Mouse (Mus musculus) brain, embryonic 18.5 days (tissue): ENCODE results near the gene 1700020N01Rik.

ENCODE experiments used
- DNase-seq: peaks from one replicate; pipeline ENCODE4 v3.0.0-alpha.2; 2012; ENCODE audit warnings: low read depth, low spot score

Gene 1700020N01Rik

GRCm38 (mm10) chr10:21669750-21670161 is 76.8 kb downstream of the 1700020N01Rik start:
- no peak for DNase-seq

- DNase-seq = no peak
Measured at GRCm38 (mm10) chr10:21670168-21670567, 77.2 kb downstream of the 1700020N01Rik start.
